Mouse (Mus musculus) erythroblast, embryonic 14.5 days (primary cell): Measurements from ENCODE around the gene Gsap. TPM values are rescaled to one million over a fixed set of nuclear protein-coding genes. Genes with fewer than 3 reads are reported as not detected.

Experiments used
- H3K27me3 ChIP-seq: 2 replicates; pipeline ENCODE4 v1.6.1; 2012; ENCODE audit warnings: inconsistent platforms; ENCODE audit not compliant: control insufficient read depth
- H3K36me3 ChIP-seq: 2 replicates; pipeline ENCODE4 v1.6.1; 2012; ENCODE audit warnings: mild to moderate bottlenecking, inconsistent platforms; ENCODE audit not compliant: control insufficient read depth
- H3K4me1 ChIP-seq: 2 replicates; pipeline ENCODE4 v1.6.1; 2012; ENCODE audit warnings: inconsistent platforms; ENCODE audit not compliant: control insufficient read depth
- H3K4me3 ChIP-seq: replicated peaks from 2 replicates; pipeline ENCODE3; 2012; ENCODE audit warnings: moderate library complexity, mild to moderate bottlenecking, inconsistent platforms
- H3K9me3 ChIP-seq: 2 replicates; pipeline ENCODE4 v1.6.1; 2012; ENCODE audit warnings: low read length, inconsistent platforms, mixed read lengths; ENCODE audit not compliant: control insufficient read depth
- GATA1 ChIP-seq: IDR thresholded peaks from 2 replicates; pipeline ENCODE4 v1.6.1; 2012; ENCODE audit warnings: low read length, inconsistent platforms, mixed read lengths
- TAL1 ChIP-seq: IDR thresholded peaks from 3 replicates; pipeline ENCODE4 v1.6.1; 2012; ENCODE audit warnings: low read length, inconsistent platforms, mixed read lengths
- polyA plus RNA-seq: library from polyadenylated mRNA; stranded (reverse); fragments of >175 nt; gene quantifications from 2 replicates; pipeline ENCODE4 v1.2.3, GENCODE M21; 2012

Gsap gene
- polyA plus RNA-seq, 1 experiment = 0.03 TPM

DNA sequence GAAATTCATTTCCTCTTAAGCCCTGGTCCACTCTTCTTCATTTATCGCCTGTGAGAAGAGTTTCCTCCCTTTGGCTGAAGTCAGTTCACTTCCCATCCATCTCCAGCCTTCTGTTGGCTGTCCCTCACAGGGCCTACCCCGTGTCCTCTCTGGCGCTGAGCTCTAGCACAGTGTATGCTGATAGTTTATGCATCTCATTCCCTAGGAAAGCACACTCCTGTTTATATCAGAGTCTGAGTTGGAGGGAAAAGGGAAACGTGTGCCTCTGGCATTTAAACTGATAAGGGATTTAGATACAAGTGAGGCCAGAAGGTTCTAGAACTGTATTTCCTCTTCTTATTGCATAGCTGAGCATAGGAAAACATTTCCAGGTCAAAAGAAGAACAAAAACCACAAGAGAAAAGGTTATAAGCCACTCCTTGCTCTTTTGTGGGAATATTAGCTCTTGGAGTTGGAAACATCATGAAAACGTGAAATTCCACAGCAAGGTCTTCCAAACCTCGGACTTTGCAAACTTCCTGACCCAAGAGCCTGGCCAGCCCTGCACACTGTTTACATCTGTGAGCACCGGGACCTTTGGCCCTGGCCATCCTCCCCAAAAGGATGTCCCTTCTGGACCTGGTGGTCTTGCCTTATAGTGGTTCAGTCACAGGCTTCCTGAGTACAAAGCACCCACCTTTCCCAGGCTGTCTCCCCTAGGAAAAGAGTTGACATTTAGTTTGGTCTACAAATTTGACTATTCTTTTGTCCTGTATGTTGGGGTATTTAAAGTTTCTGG is 102.8 kb downstream of the Gsap start:
- H3K4me1 ChIP-seq = no peaks in the 10 kb centered on the region
- H3K27me3 ChIP-seq = no peaks in the 10 kb centered on the region
- TF ChIP-seq TAL1 (no peak), GATA1 (no peak)
- no peak overlapping the region for H3K4me3 ChIP-seq
- H3K9me3 ChIP-seq = no peaks in the 10 kb centered on the region
- H3K36me3 ChIP-seq = no peaks in the 10 kb centered on the region

DNA sequence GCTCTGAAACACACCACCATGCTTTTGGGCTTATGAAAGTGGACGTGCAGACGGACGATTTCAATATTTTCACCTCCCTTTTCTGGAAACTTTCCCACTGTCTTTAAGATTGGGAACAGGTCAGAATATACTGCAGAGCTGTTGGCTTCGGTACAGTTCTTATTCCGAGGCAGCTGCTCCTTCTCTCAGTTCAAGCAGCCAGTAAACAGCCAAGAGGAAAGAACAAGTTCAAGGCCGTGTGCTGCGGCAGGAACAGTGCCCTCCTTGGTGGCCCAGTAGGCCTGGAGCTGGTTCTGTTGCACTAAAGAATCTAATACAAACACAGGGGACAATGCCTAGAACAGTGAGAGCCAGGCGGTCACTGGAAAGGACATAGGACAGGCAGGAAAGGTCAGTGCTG is 104.5 kb downstream of the Gsap start:
- Histone ChIP-seq H3K36me3 (no peaks in the 10 kb centered on the region), H3K4me1 (no peaks in the 10 kb centered on the region), H3K27me3 (no peaks in the 10 kb centered on the region), H3K9me3 (no peaks in the 10 kb centered on the region), H3K4me3 (no peak overlapping the region)
- TF ChIP-seq GATA1 (no peak), TAL1 (no peak)

DNA sequence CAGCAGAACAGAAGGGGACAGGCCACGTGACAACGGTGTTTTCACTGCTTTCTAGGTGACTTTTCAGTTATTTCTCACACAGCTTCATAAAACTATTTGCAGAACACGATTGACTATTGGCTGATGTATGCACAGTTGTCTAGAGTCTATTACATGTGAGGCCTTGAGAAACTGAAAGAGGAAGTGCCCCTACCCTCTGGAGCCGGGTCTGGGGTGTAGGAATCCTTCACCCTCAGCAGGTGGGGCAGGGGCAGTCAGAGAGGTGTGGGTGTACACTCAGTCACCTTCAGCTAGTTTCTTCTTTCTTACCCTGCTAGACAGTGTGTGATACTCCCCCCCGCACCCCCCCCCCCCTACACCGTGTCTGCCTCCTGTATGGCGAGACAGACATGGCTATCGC is 109.6 kb downstream of the Gsap start:
- no peaks in the 10 kb centered on the region for H3K36me3 ChIP-seq
- H3K27me3 ChIP-seq = no peaks in the 10 kb centered on the region
- no peak overlapping the region for H3K4me3 ChIP-seq
- TF ChIP-seq GATA1 = no peak
- no peak for TF ChIP-seq TAL1
- H3K4me1 ChIP-seq = no peaks in the 10 kb centered on the region
- H3K9me3 ChIP-seq = no peaks in the 10 kb centered on the region

DNA sequence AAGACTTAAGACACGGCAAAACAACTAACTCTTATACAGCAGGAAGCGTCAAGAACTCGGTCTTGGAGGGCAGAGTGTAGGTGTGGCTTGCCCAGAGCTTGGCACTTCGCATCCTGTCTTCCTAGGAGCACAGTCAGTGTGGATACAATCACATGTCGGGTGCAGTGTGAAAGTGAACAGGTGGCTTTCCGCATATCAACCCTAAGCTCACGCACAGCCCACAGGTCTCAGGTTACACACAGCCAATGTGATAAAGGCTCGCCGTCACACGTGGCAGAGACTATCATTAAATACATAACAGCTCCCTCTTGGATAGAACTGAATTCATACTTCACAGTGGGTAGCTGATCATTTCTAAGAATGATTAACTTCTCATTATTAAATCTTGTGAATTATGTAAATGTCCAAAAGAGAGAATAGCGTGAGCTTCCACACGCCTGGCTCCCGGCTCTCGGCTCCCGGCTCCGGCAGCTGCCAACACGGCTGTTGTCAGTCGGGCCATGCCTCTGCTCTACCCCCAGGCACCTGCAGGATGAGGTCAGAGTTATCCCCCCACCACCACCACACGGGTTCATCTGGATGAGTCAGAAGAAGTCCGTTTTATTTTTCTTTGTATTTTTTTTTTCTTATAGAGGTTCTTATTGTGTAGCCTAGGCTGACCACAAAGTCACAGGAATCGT is 113.2 kb downstream of the Gsap start:
- H3K27me3 ChIP-seq = no peaks in the 10 kb centered on the region
- TF ChIP-seq GATA1 (no peak), TAL1 (no peak)
- H3K36me3 ChIP-seq = no peaks in the 10 kb centered on the region

DNA sequence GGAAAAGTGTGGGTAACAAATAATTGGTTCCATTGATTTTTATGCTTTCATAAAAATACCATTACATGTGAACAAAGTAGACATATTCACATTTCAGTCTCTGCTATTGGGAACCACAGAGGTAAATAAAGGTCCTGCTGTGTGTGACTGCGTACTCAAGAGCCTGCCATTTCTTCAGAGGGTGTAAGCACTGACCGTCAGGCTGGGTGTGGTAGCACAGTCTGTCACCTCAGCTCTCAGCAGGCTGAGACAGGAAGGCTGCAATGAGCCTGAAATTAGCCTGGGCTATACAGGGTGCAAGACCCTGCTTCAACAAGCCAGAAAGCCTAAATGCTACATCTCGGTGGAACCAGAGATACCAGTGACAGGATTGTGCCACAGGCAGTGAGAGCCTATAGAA is 114.0 kb downstream of the Gsap start:
- H3K4me3 ChIP-seq = no peak overlapping the region
- TF ChIP-seq GATA1 (no peak), TAL1 (no peak)
- H3K27me3 ChIP-seq = no peaks in the 10 kb centered on the region

More for the DNA sequence above, 113.2 kb downstream of the Gsap start:
- Histone ChIP-seq H3K4me1 (no peaks in the 10 kb centered on the region), H3K4me3 (no peak overlapping the region), H3K9me3 (no peaks in the 10 kb centered on the region)

DNA sequence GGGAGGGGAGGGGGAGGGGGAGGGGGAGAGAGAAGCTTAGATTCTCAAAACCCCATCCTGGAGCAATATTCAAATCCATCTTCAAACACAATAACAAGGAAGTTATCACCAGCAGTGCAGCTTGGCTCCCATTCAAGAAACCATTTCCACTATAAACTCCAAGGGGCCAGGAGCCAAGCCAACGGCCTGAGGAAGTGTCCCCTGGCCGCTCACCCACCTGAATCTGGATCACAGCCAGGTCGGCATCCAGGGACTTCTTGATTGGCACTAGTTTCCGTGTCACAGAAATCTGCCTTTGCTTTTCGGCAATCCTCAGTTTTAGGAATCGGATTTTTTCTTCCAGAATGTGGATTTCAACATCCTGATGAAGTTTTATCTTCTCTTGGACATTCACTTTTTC is 115.0 kb downstream of the Gsap start:
- Histone ChIP-seq H3K4me1 (no peaks in the 10 kb centered on the region), H3K4me3 (no peak overlapping the region), H3K36me3 (no peaks in the 10 kb centered on the region), H3K9me3 (no peaks in the 10 kb centered on the region), H3K27me3 (no peaks in the 10 kb centered on the region)
- no peak for TF ChIP-seq GATA1
- no peak for TF ChIP-seq TAL1

More for the DNA sequence above, 114.0 kb downstream of the Gsap start:
- no peaks in the 10 kb centered on the region for H3K4me1 ChIP-seq
- no peaks in the 10 kb centered on the region for H3K36me3 ChIP-seq
- H3K9me3 ChIP-seq = no peaks in the 10 kb centered on the region

DNA sequence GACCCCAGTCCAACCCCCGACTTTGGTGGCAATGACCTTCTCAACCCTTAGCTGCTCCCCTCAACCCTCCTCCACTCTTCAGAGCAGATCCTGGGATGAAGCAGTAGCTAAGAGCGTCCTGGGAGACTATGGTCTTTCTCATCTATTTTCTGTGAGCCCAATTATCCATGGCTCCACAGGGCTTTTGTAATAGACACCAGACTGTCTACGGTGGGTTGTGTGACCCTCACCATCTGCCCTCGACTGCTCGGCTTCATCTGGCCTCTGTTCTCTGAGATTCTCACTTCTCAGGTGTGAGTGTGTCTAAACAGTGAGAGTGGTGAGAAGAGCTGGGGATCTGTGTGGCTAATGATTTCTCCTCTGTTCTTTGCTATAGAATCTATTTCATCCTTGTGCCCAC is 121.1 kb downstream of the Gsap start:
- Histone ChIP-seq H3K4me3 (no peak overlapping the region), H3K36me3 (no peaks in the 10 kb centered on the region), H3K9me3 (no peaks in the 10 kb centered on the region), H3K27me3 (no peaks in the 10 kb centered on the region), H3K4me1 (no peaks in the 10 kb centered on the region)
- no peak for TF ChIP-seq GATA1
- no peak for TF ChIP-seq TAL1

DNA sequence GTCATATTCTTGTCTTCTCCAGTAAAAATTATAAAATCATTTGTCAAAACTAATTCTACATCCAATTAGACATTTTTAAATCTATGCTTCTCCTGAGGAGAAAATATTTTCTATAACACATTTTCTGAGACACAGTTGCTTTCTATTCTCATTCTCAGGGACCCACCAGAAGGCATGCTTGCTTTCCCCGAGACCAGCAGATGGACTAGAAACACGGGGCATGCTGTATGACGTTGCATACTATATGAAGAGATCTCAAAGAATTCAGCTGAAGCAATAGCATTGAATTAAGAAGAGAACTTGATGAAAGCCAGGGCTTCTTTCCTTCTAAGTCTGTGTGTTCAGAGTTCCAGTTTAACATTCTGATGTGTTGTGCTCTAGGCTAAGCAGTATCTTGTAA is 128.6 kb downstream of the Gsap start:
- no peak overlapping the region for H3K4me3 ChIP-seq
- no peaks in the 10 kb centered on the region for H3K9me3 ChIP-seq
- H3K36me3 ChIP-seq = no peaks in the 10 kb centered on the region
- no peaks in the 10 kb centered on the region for H3K4me1 ChIP-seq
- TF ChIP-seq GATA1 (no peak), TAL1 (no peak)
- no peaks in the 10 kb centered on the region for H3K27me3 ChIP-seq

DNA sequence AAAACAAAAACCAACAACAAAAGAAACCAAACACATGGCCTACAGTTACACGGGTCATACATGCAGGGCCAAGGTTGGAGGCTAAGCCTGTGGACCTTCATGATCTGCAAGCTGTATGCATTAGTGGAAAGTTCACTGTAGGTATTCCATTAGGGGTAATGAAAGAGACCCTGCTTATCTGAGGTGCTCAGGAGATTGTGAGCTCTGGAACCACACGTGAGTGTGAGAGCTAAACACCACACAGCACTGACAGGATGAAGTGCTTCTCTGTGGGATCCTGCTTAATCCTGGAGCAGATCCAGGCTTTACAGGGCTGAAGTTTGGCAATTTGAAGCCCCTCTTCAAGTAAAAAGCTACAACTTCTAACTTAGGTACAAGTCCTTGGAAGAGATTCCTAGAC is 134.1 kb downstream of the Gsap start:
- TF ChIP-seq TAL1 = no peak
- no peak for TF ChIP-seq GATA1
- H3K27me3 ChIP-seq = no peaks in the 10 kb centered on the region
- no peak overlapping the region for H3K4me3 ChIP-seq
- H3K4me1 ChIP-seq = no peaks in the 10 kb centered on the region
- H3K9me3 ChIP-seq = no peaks in the 10 kb centered on the region
- no peaks in the 10 kb centered on the region for H3K36me3 ChIP-seq
